Comparison of ENCODE assay signal across 8 mouse cellular contexts in genomic region chrX:78583202-78584004, GRCm38 (mm10). TPM values are rescaled to one million over a fixed set of nuclear protein-coding genes. Genes with fewer than 3 reads are reported as not detected.
A peak's percentile ranks its signal among the peaks of the same experiment; 100 is the strongest.
DNase-seq lines count a peak whose midpoint lies in the region; ATAC-seq and TF ChIP-seq lines count a peak whose summit lies in the region.

Gene Prrg1, minus strand, starts transcription at chrX:78583896.

- peak within 1 kb of the TSS; percentile 78 for H3K4me3 ChIP-seq in brown adipose tissue, adult 24 weeks (ENCODE audit: insufficient read depth, low read depth, low read length)
- peak within 1 kb of the TSS; percentile 42 for H3K4me3 ChIP-seq in forebrain, embryonic 14.5 days (ENCODE audit: low read depth, low read length)
- peak within 1 kb of the TSS; percentile 77 for H3K4me3 ChIP-seq in lung, adult 2 months (replicated peaks; ENCODE audit: extremely low read depth, low read depth, low read length)
- peak within 1 kb of the TSS; percentile 86 for H3K4me3 ChIP-seq in thymus, adult 2 months (ENCODE audit: control insufficient read depth, insufficient read depth, low read length)

- no peaks in the 10 kb centered on the region for H3K27me3 ChIP-seq in forebrain, embryonic 14.5 days (replicated peaks; ENCODE audit: control insufficient read depth, insufficient read depth, low read length)
- no peaks in the 10 kb centered on the region for H3K27me3 ChIP-seq in thymus, adult 2 months (ENCODE audit: control insufficient read depth, insufficient read depth, low read length)

- H3K27ac ChIP-seq in brown adipose tissue, adult 24 weeks (replicated peaks; ENCODE audit: low read depth, low read length) = peak within 1 kb of the TSS; percentile 72
- peak within 1 kb of the TSS; percentile 72 for H3K27ac ChIP-seq in forebrain, embryonic 14.5 days (ENCODE audit: low read depth, low read length)
- peak within 1 kb of the TSS; percentile 94 for H3K27ac ChIP-seq in thymus, adult 2 months (ENCODE audit: control insufficient read depth, insufficient read depth, low read length)

- 29% methylated on average over 35 of the region's 36 CpGs for WGBS in forebrain, embryonic 14.5 days
- 17% methylated on average over 36 of the region's 36 CpGs for WGBS in large intestine, adult 2 months
- 17% methylated on average over 36 of the region's 36 CpGs for WGBS in lung, adult 2 months
- 3% methylated on average over 36 of the region's 36 CpGs for WGBS in thymus, adult 2 months

- peak; percentile 48; the same call in 1 of the 2 replicates for TF ChIP-seq POLR2A in lung, adult 2 months (IDR thresholded peaks at IDR 0.05; ENCODE audit: borderline replicate concordance, extremely low read depth, low read depth, low read length)
- TF ChIP-seq POLR2A in thymus, adult 2 months (IDR thresholded peaks at IDR 0.05; ENCODE audit: control insufficient read depth, extremely low read depth, insufficient read depth, low read length, poor library complexity) = peak; percentile 54; the same call in 1 of the 2 replicates

- peak within 1 kb of the TSS; percentile 53 for H3K9ac ChIP-seq in forebrain, embryonic 14.5 days (ENCODE audit: low read length)

- ATAC-seq in forebrain, embryonic 14.5 days = peak; percentile 98

- no peaks in the 10 kb centered on the region; the same call in 1 of the 2 replicates for H3K4me1 ChIP-seq in brown adipose tissue, adult 24 weeks (ENCODE audit: control insufficient read depth, insufficient read depth, insufficient read length, low read length)
- H3K4me1 ChIP-seq in forebrain, embryonic 14.5 days (ENCODE audit: control insufficient read depth, insufficient read depth, low read length) = no peaks in the 10 kb centered on the region
- H3K4me1 ChIP-seq in lung, adult 2 months (ENCODE audit: control insufficient read depth, insufficient read depth, low read length) = no peaks in the 10 kb centered on the region
- peaks cover 3% of the 10 kb centered on the region for H3K4me1 ChIP-seq in thymus, adult 2 months (replicated peaks; ENCODE audit: control insufficient read depth, insufficient read depth, low read length)

- no peak for TF ChIP-seq CTCF in lung, adult 2 months (IDR thresholded peaks at IDR 0.05; ENCODE audit: insufficient read depth, low read length)
- TF ChIP-seq CTCF in thymus, adult 2 months (IDR thresholded peaks at IDR 0.05; ENCODE audit: borderline replicate concordance, control insufficient read depth, extremely low read depth, insufficient read depth, low read length, poor library complexity) = no peak

- no peaks in the 10 kb centered on the region for H3K9me3 ChIP-seq in forebrain, embryonic 14.5 days (replicated peaks; ENCODE audit: control insufficient read depth, low read length)

- H3K4me2 ChIP-seq in forebrain, embryonic 14.5 days (ENCODE audit: low read length) = peak within 1 kb of the TSS; percentile 47

- no peaks in the 10 kb centered on the region for H3K36me3 ChIP-seq in forebrain, embryonic 14.5 days (ENCODE audit: control insufficient read depth, insufficient read depth, low read length)
- H3K36me3 ChIP-seq in thymus, adult 2 months (ENCODE audit: control insufficient read depth, insufficient read depth, low read length) = no peaks in the 10 kb centered on the region

- intact Hi-C loops in heart, postnatal 10 days (cut with DNase I) = loop anchor here (5.0 kb wide), 1 partner anchor 36 kb away; no protein-coding TSS in a partner anchor

- peak; percentile 45 to 49 for DNase-seq in CD8-positive naive resting alpha-beta T cell, adult 2 months (ENCODE audit: low read depth in 2 of 2, low spot score in 2 of 2)
- DNase-seq in forebrain, embryonic 14.5 days (ENCODE audit: low spot score) = peak; percentile 86
- DNase-seq in heart, postnatal 10 days = peak; percentile 83 to 85
- peak; percentile 18 for DNase-seq in large intestine, adult 2 months (ENCODE audit: low read depth, low spot score)
- peak; percentile 51 for DNase-seq in lung, adult 2 months
- peak; percentile 68 for DNase-seq in ovary, adult 18-20 months (ENCODE audit: low spot score)
- DNase-seq in thymus, adult 2 months = peak; percentile 79

RNA-seq across cellular contexts. Expression of gene Prrg1, which starts in this region (rescaled TPM):
- polyA plus RNA-seq in brown adipose tissue, adult 24 weeks (2012; ENCODE audit: insufficient read depth, insufficient read length, missing spikeins) = 3.8 and 4.5 TPM in 2 replicates
- 6.0 and 6.5 TPM in 2 replicates for polyA plus RNA-seq in forebrain, embryonic 14.5 days (2014; fragmentation: Nextera tagmentation; extraction: Ambion mirVana)
- total RNA-seq in heart, postnatal 10 days (2021) = 10 to 100 TPM in 1 of 2 experiments, 1 to 10 TPM in 1; 8.8 to 10.3 TPM
- 0.21 and 0.52 TPM in 2 replicates for polyA plus RNA-seq in large intestine, adult 2 months (2012; rRNA removed)
- polyA plus RNA-seq in lung, adult 2 months (2012; rRNA removed) = 2.1 and 3.8 TPM in 2 replicates
- polyA plus RNA-seq in thymus, adult 2 months (2012; rRNA removed) = 5.5 and 6.5 TPM in 2 replicates

Comparison
In these comparisons a context has a peak if more than half of its experiments do, and no peak if none do; other contexts are left out.
1. Peak in every context shown above with its lines: DNase-seq, ATAC-seq, H3K4me3 ChIP-seq and H3K27ac ChIP-seq.
2. Peak in DNase-seq in large intestine, adult 2 months; RNA of the gene not detected or under 1 TPM.
3. DNase-seq: peak in every context shown above with its lines; median percentile 86 in forebrain, embryonic 14.5 days; 84 in heart, postnatal 10 days; 79 in thymus, adult 2 months; 68 in ovary, adult 18-20 months; 51 in lung, adult 2 months; 47 in CD8-positive naive resting alpha-beta T cell, adult 2 months; 18 in large intestine, adult 2 months.